Mouse (Mus musculus) liver, postnatal 0 days (tissue): ENCODE data around the gene Arg2.

Source experiments
- CTCF ChIP-seq: sonication (generic); IDR thresholded peaks from 2 replicates; pipeline ENCODE4 v1.5.1; 2016; ENCODE audit warnings: antibody characterized with exemption, low read depth
- EP300 ChIP-seq: IDR thresholded peaks from 2 replicates; pipeline ENCODE4 v1.6.1; 2016; ENCODE audit warnings: antibody characterized with exemption, low read depth, mild to moderate bottlenecking

DNA sequence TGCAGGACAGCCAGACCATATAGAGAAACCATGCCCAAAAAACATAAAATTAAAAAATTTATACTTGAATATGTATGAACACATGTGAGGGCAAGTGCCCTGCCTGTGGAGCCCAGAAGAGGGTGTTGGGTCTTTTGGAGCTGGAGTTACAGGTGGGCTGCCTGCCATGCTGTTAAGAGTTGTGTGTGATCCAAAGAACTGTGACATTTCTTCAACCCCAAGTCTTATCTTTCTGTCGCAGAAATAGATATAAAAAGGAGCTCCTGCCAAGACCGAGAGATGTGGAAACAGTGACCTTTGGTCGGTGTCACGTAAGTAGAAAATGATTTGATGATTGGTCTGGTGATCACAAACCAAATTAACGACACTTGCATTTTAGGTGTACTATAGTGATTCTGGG is 43.1 kb downstream of the Arg2 start:
- TF ChIP-seq EP300 (peak; percentile 60), CTCF (no peak)
